Mouse (Mus musculus): ENCODE results near the gene Xpo4.

- TF ChIP-seq CTCF (IDR thresholded peaks at IDR 0.05; ENCODE audit: low read depth), result no peak
- no peak for TF ChIP-seq EP300 (IDR thresholded peaks at IDR 0.05; ENCODE audit: low read depth)
Observed at GRCm38 (mm10) chr14:57699461-57699970, 34.3 kb upstream of the Xpo4 start.

Data from heart, postnatal 0 days (tissue).